Mouse (Mus musculus) Patski (cell line): ENCODE data around the gene Strada. TPM values are rescaled to one million over a fixed set of nuclear protein-coding genes. Genes with fewer than 3 reads are reported as not detected.

ENCODE experiments used
- ATAC-seq: fragments of 100-300 bp; one replicate; pipeline ENCODE4 v1.8.0; 2021
- CTCF ChIA-PET: fragments of 350-600 bp; sonication (Branson Sonifier 250); formaldehyde crosslinking; loops from one replicate; lab custom pipeline; 2022; ENCODE audit warnings: inconsistent platforms; lab: Charles Lee
- POLR2A ChIA-PET: fragments of 350-600 bp; sonication (Branson Sonifier 250); formaldehyde crosslinking; loops from one replicate; lab custom pipeline; 2022; ENCODE audit warnings: antibody characterized with exemption, inconsistent platforms; lab: Charles Lee
- DNase-seq: peaks from one replicate; pipeline ENCODE4 v3.0.0-alpha.2; 2011; ENCODE audit warnings: low read depth, low spot score
- H3K27me3 ChIP-seq: fragments of 371-371 bp; one replicate; pipeline ENCODE4 v1.5.1; 2021
- CTCF ChIP-seq: fragments of 100-300 bp; IDR thresholded peaks from one replicate; pipeline ENCODE4 v1.5.1; 2021
- in situ Hi-C: fragments of 300-500 bp; cut with MboI; formaldehyde crosslinking; loops from 3 replicates; pipeline ENCODE4 v1.11.1; 2018; ENCODE audit warnings: low pct_unique_long_range_greater_than_20kb, mixed read lengths
- polyA plus RNA-seq: library from polyadenylated mRNA; unstranded; gene quantifications from one replicate; pipeline ENCODE4 v1.2.3, GENCODE M21; 2021

Strada gene
- polyA plus RNA-seq, 1 experiment from 2014 or later = 23.3 TPM

DNA sequence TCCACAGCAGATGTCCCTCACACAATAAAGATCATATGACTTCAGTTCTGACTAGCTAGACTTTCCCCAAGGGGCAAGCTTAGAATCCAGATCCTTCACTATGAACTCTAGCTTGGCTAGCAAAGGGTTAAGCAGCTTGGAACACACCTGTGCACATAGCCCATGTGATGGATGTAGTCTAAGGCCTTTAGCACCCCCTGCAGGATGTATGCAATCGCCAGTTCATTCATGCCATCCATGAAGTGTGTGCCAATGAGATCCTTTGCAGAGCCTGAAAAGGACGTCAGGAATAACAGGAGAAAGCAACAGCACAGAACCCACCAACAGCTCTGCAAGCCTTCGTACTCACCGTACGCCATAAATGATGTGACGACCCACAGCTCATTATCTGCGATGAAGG lies 31.2 kb downstream of the Strada start:
- ATAC-seq = no peak
- H3K27me3 ChIP-seq = no peaks in the 10 kb centered on the region
- CTCF ChIA-PET = interaction anchor here (1.3 kb wide), 1 partner anchor 10 kb away, joined by 6 read pairs; the partner anchor contains the start of genes Gm10840 and Limd2
- DNase-seq = no peak
- POLR2A ChIA-PET = interaction anchor here (0.9 kb wide), 1 partner anchor 15 kb away, joined by 3 read pairs; no protein-coding TSS in a partner anchor
- TF ChIP-seq CTCF = no peak
- in situ Hi-C loops = no loop called here

DNA sequence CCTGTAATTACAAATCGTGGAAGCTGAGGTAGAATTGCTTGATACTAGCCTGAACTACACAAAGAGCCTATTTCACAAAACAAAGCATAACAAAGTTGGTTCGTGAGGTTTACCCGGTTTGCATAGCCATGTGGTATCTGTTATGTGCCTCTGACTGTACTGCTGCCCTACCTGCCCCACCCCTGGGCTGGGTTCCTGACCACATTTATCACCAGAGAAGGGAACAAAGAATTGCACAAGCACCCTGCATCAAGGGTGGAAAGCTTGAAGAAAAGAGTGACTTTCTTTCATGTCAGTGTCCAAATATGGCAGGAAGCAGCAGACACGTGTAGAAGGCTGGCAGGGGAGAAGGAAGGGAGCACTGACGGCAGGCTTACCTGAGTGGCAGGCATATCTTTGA lies 34.5 kb downstream of the Strada start:
- in situ Hi-C loops = no loop called here
- POLR2A ChIA-PET = no interaction called here
- TF ChIP-seq CTCF = no peak
- no peaks in the 10 kb centered on the region for H3K27me3 ChIP-seq
- DNase-seq (no peak), ATAC-seq (no peak)
- CTCF ChIA-PET = no interaction called here

DNA sequence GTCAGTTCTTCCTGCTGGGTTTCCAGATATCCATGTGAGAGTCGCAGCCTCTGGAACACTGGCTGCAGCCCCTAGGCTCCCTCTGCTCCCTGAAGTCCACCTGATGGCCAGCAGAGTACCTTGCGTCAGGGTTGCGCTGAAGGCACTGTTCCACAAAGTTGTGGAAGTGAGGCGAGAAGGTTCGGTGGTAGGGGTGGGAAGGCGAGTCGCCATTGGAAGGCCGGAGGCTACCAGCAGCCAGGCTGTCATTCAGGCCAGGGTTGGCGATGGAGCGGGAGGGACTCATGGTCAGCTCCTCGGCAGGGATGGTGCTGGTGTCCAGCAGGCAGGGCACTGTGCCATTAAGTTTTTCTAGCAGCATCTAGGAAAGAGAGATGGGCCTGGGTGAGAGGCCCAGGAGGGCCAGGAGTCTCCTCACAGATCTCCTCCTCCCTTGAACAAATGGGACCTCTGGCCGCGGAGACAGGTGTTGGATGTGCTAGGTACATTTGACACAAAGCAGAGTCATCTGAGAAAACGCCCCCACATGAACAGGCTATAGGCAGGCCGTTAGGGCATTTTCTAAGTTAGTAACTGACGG lies 37.3 kb downstream of the Strada start:
- ATAC-seq (no peak), DNase-seq (no peak)
- no peaks in the 10 kb centered on the region for H3K27me3 ChIP-seq
- TF ChIP-seq CTCF = no peak
- in situ Hi-C loops = no loop called here
- ChIA-PET POLR2A (no interaction called here), CTCF (no interaction called here)

DNA sequence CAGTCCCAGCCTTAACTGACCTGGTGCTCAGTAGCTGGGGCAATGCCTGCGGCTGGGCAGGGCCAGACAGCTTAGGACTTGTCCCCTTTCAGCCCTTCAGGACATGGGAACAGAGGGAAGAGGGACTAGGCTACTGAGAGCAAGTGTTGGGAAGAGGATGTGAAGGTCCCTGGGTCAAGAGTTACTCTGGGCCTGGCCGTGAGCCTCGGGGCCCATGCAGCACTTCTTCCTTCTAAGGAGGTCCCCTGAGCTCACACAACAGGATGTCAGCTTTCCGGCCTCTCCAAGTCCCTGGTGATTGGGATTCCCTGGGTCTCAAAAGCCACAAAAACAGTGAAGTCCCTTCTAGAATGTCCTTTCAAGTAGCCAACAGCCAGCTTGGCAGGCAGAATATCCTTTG lies 38.4 kb downstream of the Strada start:
- ATAC-seq = no peak
- no peak for TF ChIP-seq CTCF
- no peak for DNase-seq
- POLR2A ChIA-PET = no interaction called here
- CTCF ChIA-PET = interaction anchor here (0.9 kb wide), 1 partner anchor 9 kb away, joined by 3 read pairs; no protein-coding TSS in a partner anchor
- in situ Hi-C loops = no loop called here
- no peaks in the 10 kb centered on the region for H3K27me3 ChIP-seq

DNA sequence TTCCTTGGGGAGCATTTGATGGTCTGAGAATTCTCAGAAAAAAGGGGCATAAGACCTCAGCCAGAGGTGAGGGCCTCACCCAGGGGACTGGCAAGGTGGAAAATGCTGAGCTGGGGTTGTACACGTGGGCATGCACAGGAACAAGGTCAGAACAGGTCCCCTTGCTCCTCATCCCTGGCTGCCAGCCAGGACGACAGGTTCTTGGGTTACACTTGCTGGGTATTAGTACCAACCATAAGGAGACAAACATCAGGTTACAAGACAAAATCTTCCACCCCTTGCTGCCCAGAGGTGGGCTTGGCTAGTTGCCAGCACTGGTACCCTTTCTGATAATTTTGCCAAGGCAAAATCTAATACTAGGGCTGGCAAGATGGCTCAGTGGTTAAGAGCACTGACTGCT lies 39.7 kb downstream of the Strada start:
- no peaks in the 10 kb centered on the region for H3K27me3 ChIP-seq
- no peak for TF ChIP-seq CTCF
- POLR2A ChIA-PET = no interaction called here
- CTCF ChIA-PET = no interaction called here
- ATAC-seq = no peak
- in situ Hi-C loops = no loop called here
- no peak for DNase-seq

DNA sequence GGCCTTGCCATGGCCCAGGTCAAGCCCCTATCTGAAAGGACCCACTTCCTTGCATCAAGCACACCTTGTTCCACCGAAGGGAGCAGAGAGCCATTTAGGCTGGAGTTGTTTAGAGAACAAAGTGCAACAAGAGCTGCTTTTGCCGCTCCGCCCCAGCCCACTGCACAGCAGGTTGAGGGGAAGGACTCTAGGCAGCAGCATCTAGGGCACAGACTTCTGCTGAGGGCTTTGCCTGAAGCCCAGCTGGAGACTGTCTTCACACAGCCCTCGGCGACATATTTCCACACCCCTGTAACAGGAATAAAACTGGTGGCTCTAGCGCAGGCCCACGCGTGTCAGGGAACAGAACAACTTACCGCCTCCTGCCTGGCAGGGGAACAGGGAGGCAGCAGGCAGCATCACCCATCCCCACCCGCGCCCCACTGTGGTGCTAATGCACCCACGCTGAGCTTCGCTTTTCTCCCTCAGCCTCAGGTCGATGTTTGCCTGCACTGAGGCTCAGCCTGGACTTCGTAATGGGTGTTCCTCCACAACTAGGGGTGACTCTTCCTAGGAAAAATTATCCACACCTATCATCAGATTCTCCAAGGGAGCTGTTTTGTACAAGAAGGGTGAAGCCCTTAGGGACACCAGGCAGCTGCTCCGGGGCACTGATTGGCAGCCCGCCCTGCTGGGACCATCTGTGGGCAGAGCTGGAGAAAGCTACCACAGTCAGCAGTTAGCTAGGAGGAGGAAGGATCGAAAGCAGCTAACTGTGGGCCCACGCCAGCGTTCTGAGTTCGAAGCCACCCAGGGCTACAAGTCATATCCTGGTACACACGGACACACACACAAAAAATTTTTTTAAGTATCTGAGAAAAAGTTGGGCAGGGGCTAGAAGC lies 40.9 kb downstream of the Strada start, which contains the start of the genes Gm10840 and Limd2:
TSS of gene Gm10840 (plus strand) at position 10 of the 881 bp plus-strand sequence.
TSS of gene Limd2 (minus strand) at position 20 of the 881 bp plus-strand sequence.
- ChIA-PET POLR2A (interaction anchor here (0.8 to 1.0 kb wide), 2 partner anchors 33 to 56 kb away, joined by 3 read pairs; no protein-coding TSS in a partner anchor), CTCF (interaction anchor here (0.5 to 2.0 kb wide), 5 partner anchors 9 to 77 kb away, joined by 3 to 6 read pairs (median 3); partner anchors contain the start of gene Map3k3)
- in situ Hi-C loops = no loop called here
- H3K27me3 ChIP-seq = no peaks in the 10 kb centered on the region
- no peak for DNase-seq
- TF ChIP-seq CTCF = no peak
- ATAC-seq = no peak

DNA sequence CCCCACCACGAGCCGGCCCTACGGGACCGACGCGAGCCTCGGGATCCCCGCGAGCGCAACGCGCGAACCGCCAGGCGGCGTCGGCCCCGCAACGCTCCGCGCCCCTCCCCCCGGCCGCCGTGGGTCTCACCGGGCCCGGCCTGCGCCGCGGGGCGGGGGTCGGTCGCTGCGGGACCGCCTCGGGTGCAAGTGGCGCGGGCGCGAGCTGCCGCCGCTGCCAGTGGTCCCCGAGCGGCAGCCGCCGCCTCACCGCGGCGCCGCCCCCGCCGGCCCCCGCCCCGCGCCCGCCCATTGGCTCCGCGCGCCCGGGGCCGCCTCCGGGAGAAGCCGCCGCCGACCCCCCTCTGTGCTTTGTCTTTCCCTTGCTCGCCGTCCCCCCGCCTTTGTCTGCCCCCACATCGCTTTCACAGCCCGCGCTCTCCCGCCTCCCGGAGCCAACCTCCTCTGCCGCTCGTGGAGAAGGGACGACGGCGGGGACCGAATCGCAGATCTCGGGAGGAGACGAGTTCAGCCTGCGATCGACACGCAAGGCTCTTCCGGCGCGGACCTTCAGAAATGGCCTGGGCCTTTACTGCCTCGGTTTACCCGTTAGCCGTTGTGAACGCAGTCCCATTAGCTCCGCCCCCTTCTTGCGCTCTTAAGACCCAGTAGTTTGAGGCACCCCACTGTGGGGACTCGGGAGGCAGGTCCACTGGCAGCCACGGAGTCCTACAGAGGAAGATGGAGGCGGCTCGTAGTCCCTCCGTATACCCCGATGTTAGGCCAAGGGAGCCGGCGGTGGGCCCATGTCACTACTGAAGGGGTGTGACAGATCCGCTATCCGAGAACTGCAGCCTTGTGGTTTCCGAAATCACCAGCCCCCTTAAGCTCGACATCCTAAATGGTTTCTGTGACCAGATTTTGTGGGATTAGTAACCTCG lies 41.8 kb downstream of the Strada start:
- DNase-seq (no peak), ATAC-seq (peak; percentile 65)
- ChIA-PET POLR2A (interaction anchor here (0.8 kb wide), 1 partner anchor 57 kb away, joined by 3 read pairs; no protein-coding TSS in a partner anchor), CTCF (interaction anchor here (0.5 to 2.0 kb wide), 4 partner anchors 10 to 61 kb away, joined by 3 to 6 read pairs (median 4); no protein-coding TSS in a partner anchor)
- no peak for TF ChIP-seq CTCF
- H3K27me3 ChIP-seq = no peaks in the 10 kb centered on the region
- in situ Hi-C loops = no loop called here

DNA sequence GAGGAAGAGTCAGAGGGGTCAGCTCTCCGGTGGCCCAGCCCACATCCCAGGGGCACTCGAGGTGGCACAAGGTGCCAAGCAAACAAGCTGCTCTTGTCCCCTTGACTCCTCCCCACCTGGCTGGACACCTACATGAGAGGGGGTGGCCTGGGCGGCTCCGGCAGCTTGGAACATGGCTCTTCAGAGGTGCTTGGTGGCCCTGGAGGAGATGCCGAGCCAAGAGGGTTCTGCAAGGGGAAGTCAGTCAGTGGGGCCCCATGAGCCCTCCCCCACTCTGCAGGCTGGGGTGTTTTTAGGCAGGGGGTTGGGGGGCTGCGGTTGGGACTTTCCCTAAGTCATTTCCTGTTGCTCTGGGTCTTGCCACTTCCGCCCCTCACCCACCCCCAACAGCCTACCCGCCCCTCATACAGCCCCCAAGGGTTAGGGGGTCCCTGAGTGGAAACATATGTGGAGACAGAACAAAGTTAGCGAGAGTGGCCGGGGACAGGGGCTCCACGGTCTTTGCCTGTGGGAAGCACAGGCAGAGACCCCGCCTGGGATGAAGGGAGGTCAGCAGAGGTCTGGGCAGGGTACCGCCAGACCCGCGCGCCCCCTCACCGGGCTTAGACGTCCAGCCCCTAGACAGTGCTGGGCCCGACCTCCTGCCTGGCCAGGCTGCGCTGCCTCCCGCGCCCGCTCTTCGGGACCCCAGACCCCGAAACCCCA lies 42.6 kb downstream of the Strada start:
- no peaks in the 10 kb centered on the region for H3K27me3 ChIP-seq
- TF ChIP-seq CTCF = no peak
- ATAC-seq (no peak), DNase-seq (no peak)
- ChIA-PET CTCF (interaction anchor here (1.4 to 1.9 kb wide), 2 partner anchors 10 to 13 kb away, joined by 4 to 5 read pairs; no protein-coding TSS in a partner anchor), POLR2A (no interaction called here)
- in situ Hi-C loops = no loop called here

DNA sequence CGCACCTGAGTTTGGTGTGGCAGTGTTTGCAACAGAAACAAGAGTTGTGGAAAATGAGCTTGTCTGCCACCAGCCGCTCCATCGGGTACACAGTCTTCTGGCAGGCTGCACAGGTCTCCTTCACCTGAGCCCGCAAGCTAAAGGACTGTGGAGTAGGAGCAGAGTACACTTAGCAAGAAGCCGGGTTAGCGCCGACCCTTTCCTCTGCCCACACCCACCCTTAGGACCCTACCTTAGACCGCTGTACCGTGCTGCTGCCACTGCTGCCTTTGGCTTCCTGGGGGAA lies 43.1 kb downstream of the Strada start:
- in situ Hi-C loops = no loop called here
- POLR2A ChIA-PET = no interaction called here
- TF ChIP-seq CTCF = no peak
- no peak for ATAC-seq
- CTCF ChIA-PET = interaction anchor here (1.4 to 1.9 kb wide), 2 partner anchors 9 to 13 kb away, joined by 4 to 5 read pairs; no protein-coding TSS in a partner anchor
- no peak for DNase-seq
- H3K27me3 ChIP-seq = no peaks in the 10 kb centered on the region
